Mouse (Mus musculus) embryonic facial prominence, embryonic 14.5 days (tissue): Measurements from ENCODE around the gene Dock11. TPM values are rescaled to one million over a fixed set of nuclear protein-coding genes. Genes with fewer than 3 reads are reported as not detected.

Experiments used
- ATAC-seq: fragments of 200-750 bp; cut with Nextera tagmentation; 2 replicates; pipeline ENCODE4 v1.8.0; 2017; ENCODE audit warnings: low read depth, moderate number of reproducible peaks, moderate TSS enrichment
- DNase-seq: peaks from one replicate; pipeline ENCODE4 v3.0.0-alpha.2; 2015; ENCODE audit warnings: low spot score
- H3K27ac ChIP-seq: fragments of 300-500 bp; sonication (generic); replicated peaks from 2 replicates; pipeline ENCODE4 v1.5.1; 2014; ENCODE audit warnings: low read depth, mild to moderate bottlenecking, low read length, moderate library complexity
- H3K27me3 ChIP-seq: fragments of 300-500 bp; sonication (generic); replicated peaks from 2 replicates; pipeline ENCODE4 v1.6.1; 2014; ENCODE audit warnings: low read length; ENCODE audit not compliant: control insufficient read depth, insufficient read depth
- H3K36me3 ChIP-seq: fragments of 300-500 bp; sonication (generic); 2 replicates; pipeline ENCODE4 v1.6.1; 2014; ENCODE audit warnings: low read length, mixed read lengths; ENCODE audit not compliant: control insufficient read depth, insufficient read depth
- H3K4me1 ChIP-seq: fragments of 300-500 bp; sonication (generic); 2 replicates; pipeline ENCODE4 v1.6.1; 2014; ENCODE audit warnings: antibody characterized with exemption, low read length; ENCODE audit not compliant: control insufficient read depth, insufficient read depth
- H3K4me2 ChIP-seq: fragments of 300-500 bp; sonication (generic); 2 replicates; pipeline ENCODE4 v1.6.1; 2014; ENCODE audit warnings: low read depth, mild to moderate bottlenecking, low read length, moderate library complexity, mixed read lengths
- H3K4me3 ChIP-seq: fragments of 300-500 bp; sonication (generic); 2 replicates; pipeline ENCODE4 v1.5.1; 2014; ENCODE audit warnings: low read depth, mild to moderate bottlenecking, low read length
- H3K9ac ChIP-seq: fragments of 300-500 bp; sonication (generic); 2 replicates; pipeline ENCODE4 v1.6.1; 2014; ENCODE audit warnings: low read depth, mild to moderate bottlenecking, low read length, moderate library complexity, mixed read lengths
- H3K9me3 ChIP-seq: fragments of 300-500 bp; sonication (generic); 2 replicates; pipeline ENCODE4 v1.6.1; 2016; ENCODE audit warnings: low read length; ENCODE audit not compliant: control insufficient read depth
- WGBS: fragments of 180-500 bp; shearing (Covaris S2); extraction: QIAGEN DNeasy Blood & Tissue Kit; methylation state at CpG from one replicate; pipeline ENCODE4 v1.1.7; 2014; 5-methylcytosine and 5-hydroxymethylcytosine counted together
- polyA plus RNA-seq: library from polyadenylated mRNA; unstranded; fragments of >200 nt; fragmentation: Nextera tagmentation; extraction: Ambion mirVana; gene quantifications from 2 replicates; pipeline ENCODE4 v1.2.1, GENCODE M21; 2014

Dock11 gene
- polyA plus RNA-seq, 1 experiment from 2014 or later, result 25.5 TPM

DNA sequence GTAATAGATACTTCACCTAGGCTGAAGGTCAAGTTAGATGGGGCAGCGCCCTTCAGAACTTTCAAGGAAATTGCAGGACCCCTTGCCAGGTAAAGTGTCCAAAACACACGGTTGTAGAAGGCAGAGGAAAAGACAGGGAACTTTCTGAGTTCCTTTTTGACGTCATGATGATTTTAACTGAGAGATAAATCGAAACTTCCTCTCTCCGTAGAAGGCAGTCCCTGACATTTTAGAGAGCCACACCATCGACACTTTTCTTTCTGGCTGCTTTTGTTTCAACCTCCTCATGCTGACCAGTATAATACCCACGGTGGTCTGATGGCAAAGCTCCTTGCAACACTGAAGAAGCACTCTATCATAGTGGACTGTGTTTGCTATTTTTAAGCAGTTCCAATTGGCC, 15.7 kb downstream of the Dock11 start:
- H3K27me3 ChIP-seq, result no peaks in the 10 kb centered on the region
- no peaks in the 10 kb centered on the region for H3K4me1 ChIP-seq
- no peak overlapping the region for H3K27ac ChIP-seq
- DNase-seq (no peak), ATAC-seq (no peak)
- H3K4me2 ChIP-seq, result no peak overlapping the region
- H3K36me3 ChIP-seq, result no peaks in the 10 kb centered on the region
- no peaks in the 10 kb centered on the region for H3K9me3 ChIP-seq
- 65% methylated on average over 7 of the region's 7 CpGs for WGBS
- no peak overlapping the region for H3K9ac ChIP-seq
- no peak overlapping the region for H3K4me3 ChIP-seq

- WGBS, result 56% methylated on average over 4 of the region's 4 CpGs
- DNase-seq, result peak; percentile 14
- H3K4me1 ChIP-seq, result no peaks in the 10 kb centered on the region
Observed at GRCm38 (mm10) chrX:35906696-35907330, 18.2 kb downstream of the Dock11 start.

GRCm38 (mm10) chrX:35919558-35919957, 30.9 kb downstream of the Dock11 start:
- ATAC-seq (no peak), DNase-seq (peak; percentile 27)
- no peaks in the 10 kb centered on the region for H3K9me3 ChIP-seq
- H3K27me3 ChIP-seq, result no peaks in the 10 kb centered on the region
- no peak overlapping the region for H3K9ac ChIP-seq
- no peak overlapping the region for H3K27ac ChIP-seq
- H3K36me3 ChIP-seq, result no peaks in the 10 kb centered on the region
- no peak overlapping the region for H3K4me2 ChIP-seq
- H3K4me1 ChIP-seq, result no peaks in the 10 kb centered on the region
- WGBS, result 50% methylated on average over 2 of the region's 2 CpGs
- H3K4me3 ChIP-seq, result no peak overlapping the region

More at GRCm38 (mm10) chrX:35906696-35907330, 18.2 kb downstream of the Dock11 start:
- Histone ChIP-seq H3K27me3 (no peaks in the 10 kb centered on the region), H3K36me3 (no peaks in the 10 kb centered on the region), H3K4me2 (no peak overlapping the region), H3K9ac (no peak overlapping the region), H3K4me3 (no peak overlapping the region), H3K27ac (no peak overlapping the region), H3K9me3 (no peaks in the 10 kb centered on the region)
- no peak for ATAC-seq

- no peaks in the 10 kb centered on the region for H3K27me3 ChIP-seq
- 54% methylated on average over 3 of the region's 3 CpGs for WGBS
- H3K27ac ChIP-seq, result 0 out of 2 replicates have a peak overlapping the region, but pooled peaks have one; percentile 3
- H3K4me3 ChIP-seq, result no peak overlapping the region
- no peaks in the 10 kb centered on the region for H3K9me3 ChIP-seq
- H3K4me1 ChIP-seq, result no peaks in the 10 kb centered on the region
- DNase-seq (peak; percentile 29), ATAC-seq (no peak)
- H3K36me3 ChIP-seq, result no peaks in the 10 kb centered on the region
- H3K4me2 ChIP-seq, result no peak overlapping the region
- no peak overlapping the region for H3K9ac ChIP-seq
Observed at GRCm38 (mm10) chrX:35920096-35920607, 31.5 kb downstream of the Dock11 start.

- no peaks in the 10 kb centered on the region for H3K27me3 ChIP-seq
- 90% methylated on average over 3 of the region's 3 CpGs for WGBS
- no peaks in the 10 kb centered on the region for H3K36me3 ChIP-seq
- H3K4me2 ChIP-seq, result no peak overlapping the region
- no peaks in the 10 kb centered on the region for H3K4me1 ChIP-seq
- DNase-seq (no peak), ATAC-seq (no peak)
- H3K4me3 ChIP-seq, result no peak overlapping the region
- no peaks in the 10 kb centered on the region for H3K9me3 ChIP-seq
- no peak overlapping the region for H3K9ac ChIP-seq
- no peak overlapping the region for H3K27ac ChIP-seq
Observed at GRCm38 (mm10) chrX:35921922-35922321, 33.3 kb downstream of the Dock11 start.

- no peak for DNase-seq
Observed at GRCm38 (mm10) chrX:35924705-35925264, 36.2 kb downstream of the Dock11 start.

GRCm38 (mm10) chrX:35930094-35930933, 41.7 kb downstream of the Dock11 start:
- H3K4me3 ChIP-seq, result no peak overlapping the region
- DNase-seq (no peak), ATAC-seq (no peak)
- no peaks in the 10 kb centered on the region for H3K9me3 ChIP-seq
- H3K9ac ChIP-seq, result no peak overlapping the region
- no peak overlapping the region for H3K27ac ChIP-seq
- H3K4me2 ChIP-seq, result no peak overlapping the region
- no peaks in the 10 kb centered on the region for H3K27me3 ChIP-seq
- 74% methylated on average over 9 of the region's 9 CpGs for WGBS
- no peaks in the 10 kb centered on the region for H3K4me1 ChIP-seq
- H3K36me3 ChIP-seq, result no peaks in the 10 kb centered on the region

More at GRCm38 (mm10) chrX:35924705-35925264, 36.2 kb downstream of the Dock11 start:
- H3K27ac ChIP-seq, result no peak overlapping the region
- WGBS, result 67% methylated on average over 1 of the region's 1 CpGs
- no peak overlapping the region for H3K4me3 ChIP-seq
- ATAC-seq, result peak; percentile 44; the same call in 1 of the 2 replicates
- no peak overlapping the region for H3K4me2 ChIP-seq
- no peak overlapping the region for H3K9ac ChIP-seq
- no peaks in the 10 kb centered on the region for H3K27me3 ChIP-seq
- H3K36me3 ChIP-seq, result no peaks in the 10 kb centered on the region
- H3K4me1 ChIP-seq, result no peaks in the 10 kb centered on the region
- H3K9me3 ChIP-seq, result no peaks in the 10 kb centered on the region

- 70% methylated on average over 3 of the region's 3 CpGs for WGBS
- DNase-seq, result no peak
- no peak overlapping the region for H3K4me3 ChIP-seq
Observed at GRCm38 (mm10) chrX:35930934-35931406, 42.3 kb downstream of the Dock11 start.

More at GRCm38 (mm10) chrX:35930934-35931406, 42.3 kb downstream of the Dock11 start:
- Histone ChIP-seq H3K36me3 (no peaks in the 10 kb centered on the region), H3K27ac (no peak overlapping the region), H3K9me3 (no peaks in the 10 kb centered on the region), H3K4me1 (no peaks in the 10 kb centered on the region), H3K9ac (no peak overlapping the region), H3K4me2 (no peak overlapping the region), H3K27me3 (no peaks in the 10 kb centered on the region)
- no peak for ATAC-seq
